Mouse (Mus musculus): ENCODE data around the gene Zfp408.

GRCm38 (mm10) chr2:91649152-91649551, 439 bp downstream of the Zfp408 start:
- no peak for TF ChIP-seq CTCF (IDR thresholded peaks at IDR 0.05; ENCODE audit: low read depth)
- TF ChIP-seq EP300 (IDR thresholded peaks at IDR 0.05; ENCODE audit: low read depth): no peak
